Mouse (Mus musculus): ENCODE results near the gene Camta2. TPM values are rescaled to one million over a fixed set of nuclear protein-coding genes. Genes with fewer than 3 reads are reported as not detected.

The Camta2 gene
- total RNA-seq, 2 experiments from 2014 or later: 39.2 to 39.6 TPM

- intact Hi-C loops (cut with DNase I): loop anchor here (10.0 kb wide), 1 partner anchor 657 kb away; the partner anchor contains the start of genes Gabarap and Phf23
- no peak for DNase-seq
Observed at GRCm38 (mm10) chr11:70652029-70652883, 35.6 kb downstream of the Camta2 start.

- no peak for DNase-seq
- intact Hi-C loops (cut with DNase I): loop anchor here (10.0 kb wide), 1 partner anchor 657 kb away; the partner anchor contains the start of genes Gabarap and Phf23
Observed at GRCm38 (mm10) chr11:70651391-70651790, 36.5 kb downstream of the Camta2 start.

DNA sequence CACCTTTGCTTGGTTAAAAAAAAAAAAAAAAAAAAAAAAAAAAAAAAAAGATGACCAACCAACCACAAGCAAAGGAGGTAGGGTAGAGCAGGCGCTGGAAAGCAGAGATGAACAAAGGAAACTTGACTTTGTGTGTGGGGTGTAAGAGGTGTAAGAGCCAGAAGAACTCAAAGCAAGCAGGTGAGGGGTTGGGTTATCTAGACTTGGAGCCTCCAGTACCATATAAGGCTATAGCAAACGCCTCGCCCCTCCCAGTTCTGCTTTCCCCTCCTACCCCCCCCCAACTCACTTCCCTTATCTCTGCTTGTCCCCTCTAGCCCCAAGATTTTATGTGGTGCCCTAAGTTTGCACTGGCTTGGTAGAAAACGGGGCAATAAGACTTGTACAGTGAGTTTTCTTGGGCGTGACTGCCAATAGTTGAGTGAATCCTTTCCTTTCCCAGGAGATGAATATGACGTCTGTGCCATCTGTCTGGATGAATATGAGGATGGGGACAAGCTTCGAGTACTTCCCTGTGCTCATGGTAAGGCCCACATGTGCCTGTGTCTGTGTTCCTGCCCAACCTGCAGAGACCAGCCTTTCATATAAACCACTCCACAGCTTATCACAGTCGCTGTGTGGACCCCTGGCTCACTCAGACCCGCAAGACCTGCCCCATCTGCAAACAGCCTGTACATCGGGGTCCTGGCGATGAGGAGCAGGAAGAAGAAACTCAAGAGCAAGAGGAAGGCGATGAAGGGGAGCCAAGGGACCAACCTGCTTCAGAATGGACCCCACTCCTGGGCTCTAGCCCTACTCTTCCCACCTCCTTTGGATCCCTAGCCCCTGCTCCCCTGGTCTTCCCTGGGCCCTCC is 37.4 kb downstream of the Camta2 start:
- no peak for DNase-seq

GRCm38 (mm10) chr11:70649185-70649734 is 38.6 kb downstream of the Camta2 start:
- intact Hi-C loops (cut with DNase I): loop anchor here (10.0 kb wide), 1 partner anchor 414 kb away; the partner anchor contains the start of genes 0610010K14Rik, Gm21988 and Rnasek
- DNase-seq: no peak

More for the DNA sequence above, 37.4 kb downstream of the Camta2 start:
- intact Hi-C loops (cut with DNase I): loop anchor here (10.0 kb wide), 1 partner anchor 656 kb away; the partner anchor contains the start of genes Gabarap and Phf23

DNA sequence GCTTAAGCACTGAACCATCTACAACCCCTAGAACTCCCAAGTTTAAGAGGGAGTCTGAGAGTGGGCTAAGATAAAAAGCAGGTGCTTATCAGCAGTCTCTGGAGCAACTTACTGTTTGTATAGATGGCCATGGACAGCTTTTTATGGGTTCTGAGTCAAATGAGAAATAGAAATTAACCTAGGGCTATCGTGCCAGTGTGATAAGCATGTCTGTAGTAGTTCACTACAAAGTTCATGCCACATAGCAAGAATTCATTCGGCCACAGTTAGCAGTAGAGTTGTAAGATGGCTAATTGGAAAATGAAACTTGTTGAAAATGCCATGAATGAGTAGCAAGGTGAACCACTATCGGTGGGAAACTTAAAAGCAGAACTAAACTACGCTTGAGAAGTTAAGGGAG is 39.4 kb downstream of the Camta2 start:
- DNase-seq: no peak
- intact Hi-C loops (cut with DNase I): loop anchor here (10.0 kb wide), 1 partner anchor 414 kb away; the partner anchor contains the start of genes 0610010K14Rik, Gm21988 and Rnasek

- intact Hi-C loops (cut with DNase I): loop anchor here (10.0 kb wide), 1 partner anchor 413 kb away; the partner anchor contains the start of genes 0610010K14Rik, Gm21988 and Rnasek
- DNase-seq: peak in 1 of 2 experiments; percentile 40
Observed at GRCm38 (mm10) chr11:70647716-70648420, 40.0 kb downstream of the Camta2 start.

DNA sequence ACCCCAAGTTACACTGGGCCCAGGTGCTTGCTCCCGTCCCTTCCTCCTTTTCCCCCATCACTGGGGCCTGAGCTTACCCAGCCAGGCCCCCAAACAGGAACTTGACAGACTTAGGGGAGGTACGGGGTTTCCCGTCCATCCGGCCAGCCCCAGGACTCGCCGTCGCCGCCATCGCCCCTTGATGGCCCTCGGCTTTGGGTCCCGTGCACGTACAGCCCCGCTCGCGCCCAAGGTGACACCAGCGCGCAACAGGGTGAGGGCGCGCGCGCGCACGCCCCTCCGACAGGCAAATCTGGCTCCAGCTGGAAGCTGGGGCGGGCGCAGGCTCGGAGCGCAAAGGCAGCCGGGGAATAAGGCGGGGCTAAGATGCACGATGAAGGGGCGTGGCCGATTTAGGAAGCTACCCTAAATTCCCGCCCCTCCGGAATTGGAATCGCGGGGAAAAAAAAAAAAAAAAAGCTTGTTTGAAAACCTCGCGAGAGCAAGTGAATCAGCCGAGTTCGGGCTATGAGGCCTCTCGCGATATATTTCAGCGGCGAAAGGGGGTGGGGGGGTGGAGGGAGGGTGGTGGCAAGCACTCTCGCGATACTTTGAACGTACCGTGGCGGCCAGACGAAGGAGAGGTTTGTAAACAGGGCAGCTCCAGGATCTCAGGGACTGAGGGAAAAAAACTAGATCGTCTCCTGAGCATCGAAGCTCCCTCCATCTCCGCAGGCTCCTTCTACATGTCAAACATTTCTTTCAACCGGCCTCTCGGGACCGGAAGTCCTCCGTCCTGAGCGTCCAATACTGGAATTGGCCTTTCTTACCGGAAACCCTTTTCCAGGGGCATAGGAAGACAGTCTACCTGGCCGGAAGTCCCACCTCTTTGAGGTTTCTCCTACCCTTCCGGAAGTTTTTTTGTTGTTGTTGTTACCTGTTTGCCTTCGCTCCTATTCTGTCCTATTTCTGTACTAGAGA is 40.9 kb downstream of the Camta2 start, which contains the start of the genes Rnf167 and Slc25a11:
Gene Rnf167, plus strand, starts transcription at position 545 of the 960 bp plus-strand sequence.
Gene Slc25a11, minus strand, starts transcription at position 789 of the 960 bp plus-strand sequence.
- intact Hi-C loops (cut with DNase I): loop anchor here (10.0 kb wide), 1 partner anchor 412 kb away; the partner anchor contains the start of genes 0610010K14Rik, Gm21988 and Rnasek

DNA sequence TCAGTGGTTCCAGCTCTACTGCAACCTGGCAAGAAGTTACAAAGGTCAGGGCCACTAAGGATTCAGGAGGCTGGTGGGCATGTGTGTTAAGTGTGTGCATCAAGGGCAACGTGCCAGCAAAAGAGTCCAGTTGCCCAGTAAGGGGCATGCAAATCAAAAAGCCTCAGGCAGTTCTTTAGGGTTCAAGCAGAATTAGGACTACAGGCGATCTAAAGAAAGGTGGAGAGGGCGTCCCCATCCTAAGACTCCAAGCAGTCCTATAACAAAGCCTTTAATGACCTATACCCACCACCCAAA is 41.7 kb downstream of the Camta2 start:
- no peak for DNase-seq
- intact Hi-C loops (cut with DNase I): loop anchor here (10.0 kb wide), 1 partner anchor 411 kb away; the partner anchor contains the start of genes 0610010K14Rik, Gm21988 and Rnasek

More for the DNA sequence above, 40.9 kb downstream of the Camta2 start, which contains the start of the genes Rnf167 and Slc25a11:
- peak; percentile 94 for DNase-seq

GRCm38 (mm10) chr11:70645461-70646258 is 42.2 kb downstream of the Camta2 start:
- no peak for DNase-seq
- intact Hi-C loops (cut with DNase I): loop anchor here (10.0 kb wide), 1 partner anchor 411 kb away; the partner anchor contains the start of genes 0610010K14Rik, Gm21988 and Rnasek

GRCm38 (mm10) chr11:70644564-70645103 is 43.3 kb downstream of the Camta2 start:
- intact Hi-C loops (cut with DNase I): loop anchor here (10.0 kb wide), 1 partner anchor 410 kb away; the partner anchor contains the start of genes 0610010K14Rik, Gm21988 and Rnasek
- DNase-seq: no peak

GRCm38 (mm10) chr11:70643051-70643450 is 44.9 kb downstream of the Camta2 start:
- intact Hi-C loops (cut with DNase I): loop anchor here (10.0 kb wide), 1 partner anchor 408 kb away; the partner anchor contains the start of genes 0610010K14Rik, Gm21988 and Rnasek
- no peak for DNase-seq

GRCm38 (mm10) chr11:70641241-70641640 is 46.7 kb downstream of the Camta2 start:
- intact Hi-C loops (cut with DNase I): loop anchor here (10.0 kb wide), 1 partner anchor 406 kb away; the partner anchor contains the start of genes 0610010K14Rik, Gm21988 and Rnasek

DNA sequence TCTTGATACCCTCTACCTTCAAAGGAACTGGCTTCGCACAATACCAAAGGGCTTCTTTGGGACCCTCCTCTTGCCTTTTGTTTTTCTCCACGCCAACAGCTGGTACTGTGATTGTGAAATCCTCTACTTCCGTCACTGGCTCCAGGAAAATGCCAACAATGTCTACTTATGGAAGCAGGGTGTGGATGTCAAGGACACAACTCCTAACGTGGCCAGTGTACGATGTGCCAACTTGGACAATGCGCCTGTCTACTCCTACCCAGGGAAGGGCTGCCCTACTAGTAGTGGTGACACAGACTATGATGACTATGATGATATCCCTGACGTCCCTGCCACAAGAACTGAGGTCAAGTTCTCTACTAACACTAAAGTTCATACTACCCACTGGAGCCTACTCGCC is 47.9 kb downstream of the Camta2 start:
- intact Hi-C loops (cut with DNase I): loop anchor here (10.0 kb wide), 1 partner anchor 405 kb away; the partner anchor contains the start of genes 0610010K14Rik, Gm21988 and Rnasek

More at GRCm38 (mm10) chr11:70641241-70641640, 46.7 kb downstream of the Camta2 start:
- no peak for DNase-seq

GRCm38 (mm10) chr11:70638714-70639278 is 49.1 kb downstream of the Camta2 start, which contains the start of gene Gp1ba:
TSS of gene Gp1ba (plus strand) at chr11:70639122.
- DNase-seq: no peak
- intact Hi-C loops (cut with DNase I): no loop called here

More for the DNA sequence above, 47.9 kb downstream of the Camta2 start:
- DNase-seq: no peak

DNA sequence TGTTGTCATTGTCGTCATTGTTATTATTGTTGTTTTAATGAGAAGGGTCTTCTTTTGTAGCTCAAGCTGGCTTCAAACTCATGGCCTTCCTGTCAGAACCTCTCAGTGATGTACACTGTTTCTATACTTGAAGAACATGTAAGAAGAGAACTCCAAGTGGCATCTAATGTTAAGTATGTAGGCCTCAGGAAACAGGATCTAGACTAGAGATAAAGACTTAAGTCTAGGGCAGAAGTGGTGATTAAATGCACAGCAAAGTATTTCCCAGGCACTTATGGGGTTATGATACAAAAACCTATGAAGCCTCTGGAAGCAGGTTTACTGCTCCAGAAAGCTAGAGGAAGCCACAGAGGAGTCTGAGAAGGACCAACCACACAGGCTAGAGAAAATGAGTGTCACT is 49.6 kb downstream of the Camta2 start:
- intact Hi-C loops (cut with DNase I): no loop called here
- no peak for DNase-seq

- DNase-seq: no peak
- intact Hi-C loops (cut with DNase I): no loop called here
Observed at GRCm38 (mm10) chr11:70637764-70638163, 50.1 kb downstream of the Camta2 start.
